Mouse (Mus musculus): Measurements from ENCODE around the gene 4930503B20Rik.

Gene 4930503B20Rik

DNA sequence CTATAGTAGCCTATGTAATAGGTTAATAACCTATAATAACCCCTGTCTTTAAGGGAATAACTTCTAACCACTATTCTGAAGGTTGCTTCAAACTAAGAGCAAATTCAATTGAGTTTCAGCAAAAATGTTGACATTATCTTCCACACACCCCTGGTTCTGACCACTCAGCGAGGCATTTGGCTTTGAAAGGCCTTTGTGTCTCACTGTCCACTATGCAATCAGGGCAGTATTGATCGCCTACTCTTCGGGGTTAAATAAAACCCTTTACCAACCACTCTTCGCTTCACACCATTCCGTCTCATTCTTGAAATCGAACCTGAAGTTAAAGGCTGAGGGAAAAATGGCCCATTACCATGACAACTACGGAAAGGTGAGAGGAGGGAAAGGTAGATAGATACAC is 54.3 kb downstream of the 4930503B20Rik start:
- DNase-seq (ENCODE audit: low spot score) = no peak

DNA sequence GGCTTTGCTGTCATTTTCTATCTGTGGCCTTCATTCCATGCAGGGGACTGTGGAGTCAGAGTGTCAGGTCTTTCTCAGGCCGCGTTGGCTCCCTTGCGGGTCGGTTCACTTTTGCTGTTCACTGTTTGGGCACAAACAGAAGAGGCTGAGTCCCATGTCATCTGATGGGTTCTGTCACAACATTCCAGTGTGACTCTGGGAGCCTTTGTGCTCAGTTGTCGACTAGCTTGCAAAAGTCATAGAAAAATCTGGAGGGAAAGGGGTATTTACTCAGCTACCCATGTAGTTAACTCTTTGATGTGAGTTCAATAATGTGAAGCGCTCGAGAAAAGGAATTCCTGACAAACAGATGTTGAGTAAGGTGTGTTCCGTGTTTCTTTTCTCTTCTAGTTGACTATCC is 54.7 kb downstream of the 4930503B20Rik start:
- no peak for DNase-seq (ENCODE audit: low spot score)

GRCm38 (mm10) chr3:146595440-146595839 is 55.7 kb downstream of the 4930503B20Rik start:
- DNase-seq (ENCODE audit: low spot score) = no peak

Data from urinary bladder, postnatal 25 days (tissue).